Mouse (Mus musculus) urinary bladder, adult 2 months (tissue): ENCODE results near the gene Gm6583. TPM values are rescaled to one million over a fixed set of nuclear protein-coding genes. Genes with fewer than 3 reads are reported as not detected.
"Not testable (repeated sequence)": the region's sequence is repeated elsewhere in the genome, so short reads cannot be mapped to it uniquely, and the experiment has no call there.

ENCODE experiments used
- DNase-seq: peaks from one replicate; pipeline ENCODE4 v3.0.0; 2022; ENCODE audit warnings: low spot score
- polyA plus RNA-seq: library from polyadenylated mRNA; depleted of rRNA; stranded (reverse); fragments of >200 nt; gene quantifications from 2 replicates; pipeline ENCODE4 v1.2.3, GENCODE M21; 2012; rRNA removed

The Gm6583 gene
- polyA plus RNA-seq, 1 experiment: not detected

- peak; percentile 94 for DNase-seq
Observed at GRCm38 (mm10) chr5:112325546-112326445, 30.0 kb downstream of the Gm6583 start, which contains the start of gene Tfip11. TSS of gene Tfip11 (plus strand) at chr5:112326358.

- DNase-seq: no peak
Observed at GRCm38 (mm10) chr5:112324637-112325545, 30.9 kb downstream of the Gm6583 start.

- no peak for DNase-seq
Observed at GRCm38 (mm10) chr5:112323246-112323645, 32.6 kb downstream of the Gm6583 start.

- DNase-seq: no peak
Observed at GRCm38 (mm10) chr5:112321376-112321775, 34.5 kb downstream of the Gm6583 start.

- DNase-seq: no peak
Observed at GRCm38 (mm10) chr5:112320936-112321335, 34.9 kb downstream of the Gm6583 start.

GRCm38 (mm10) chr5:112320379-112320778 lies 35.5 kb downstream of the Gm6583 start:
- DNase-seq: no peak

- not testable (repeated sequence) for DNase-seq
Observed at GRCm38 (mm10) chr5:112319343-112319742, 36.5 kb downstream of the Gm6583 start.

- DNase-seq: no peak
Observed at GRCm38 (mm10) chr5:112317328-112317727, 38.5 kb downstream of the Gm6583 start.

GRCm38 (mm10) chr5:112316468-112316867 lies 39.4 kb downstream of the Gm6583 start:
- DNase-seq: no peak

- no peak for DNase-seq
Observed at GRCm38 (mm10) chr5:112313222-112313885, 42.5 kb downstream of the Gm6583 start.

GRCm38 (mm10) chr5:112305842-112306241 lies 50.0 kb downstream of the Gm6583 start:
- DNase-seq: no peak

Other genes with a start within 250 kb of the Gm6583 start
- gene Cryba4, start 103.5 kb downstream of the Gm6583 start, polyA plus RNA-seq: 0.23 TPM in 1 of 2 replicates, not detected in the other
- not detected in 2 replicates for gene Crybb1, start 100.2 kb downstream of the Gm6583 start, polyA plus RNA-seq
- 20.7 and 29.1 TPM in 2 replicates for gene Tpst2, start 79.3 kb downstream of the Gm6583 start, polyA plus RNA-seq
- 21.6 and 24.2 TPM in 2 replicates for gene Tfip11, start 29.7 kb downstream of the Gm6583 start, polyA plus RNA-seq
- gene Srrd, start 13.0 kb downstream of the Gm6583 start, polyA plus RNA-seq: 26.3 and 28.7 TPM in 2 replicates
- gene Hps4, start 12.9 kb downstream of the Gm6583 start, polyA plus RNA-seq: 23.6 and 24.3 TPM in 2 replicates
- gene Asphd2, start 38.8 kb upstream of the Gm6583 start, polyA plus RNA-seq: 1.3 and 1.4 TPM in 2 replicates
- gene Gm6588, start 93.4 kb upstream of the Gm6583 start, polyA plus RNA-seq: not detected in 2 replicates
- 0.23 and 0.35 TPM in 2 replicates for gene Sez6l, start 221.2 kb upstream of the Gm6583 start, polyA plus RNA-seq